Mouse (Mus musculus) layer of hippocampus, adult 9-11 months (tissue): Measurements from ENCODE around the gene Peg10.
"Not testable (repeated sequence)": the region's sequence is repeated elsewhere in the genome, so short reads cannot be mapped to it uniquely, and the experiment has no call there.

Source experiments
- DNase-seq: peaks from one replicate; pipeline ENCODE4 v3.0.0; 2022

The Peg10 gene

GRCm38 (mm10) chr6:4751355-4751754, 4.2 kb downstream of the Peg10 start:
- DNase-seq, result no peak

DNA sequence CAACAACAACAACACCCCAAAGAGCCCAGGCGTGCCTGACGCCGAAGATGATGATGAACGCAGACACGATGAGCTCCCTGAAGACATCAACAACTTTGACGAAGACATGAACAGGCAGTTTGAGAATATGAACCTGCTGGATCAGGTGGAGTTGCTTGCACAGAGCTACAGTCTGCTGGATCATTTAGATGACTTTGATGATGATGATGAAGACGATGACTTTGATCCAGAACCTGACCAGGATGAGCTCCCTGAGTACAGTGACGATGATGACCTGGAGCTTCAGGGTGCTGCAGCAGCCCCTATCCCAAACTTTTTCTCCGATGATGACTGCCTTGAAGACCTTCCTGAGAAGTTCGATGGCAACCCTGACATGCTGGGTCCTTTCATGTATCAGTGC, 7.2 kb downstream of the Peg10 start:
- DNase-seq, result no peak

DNA sequence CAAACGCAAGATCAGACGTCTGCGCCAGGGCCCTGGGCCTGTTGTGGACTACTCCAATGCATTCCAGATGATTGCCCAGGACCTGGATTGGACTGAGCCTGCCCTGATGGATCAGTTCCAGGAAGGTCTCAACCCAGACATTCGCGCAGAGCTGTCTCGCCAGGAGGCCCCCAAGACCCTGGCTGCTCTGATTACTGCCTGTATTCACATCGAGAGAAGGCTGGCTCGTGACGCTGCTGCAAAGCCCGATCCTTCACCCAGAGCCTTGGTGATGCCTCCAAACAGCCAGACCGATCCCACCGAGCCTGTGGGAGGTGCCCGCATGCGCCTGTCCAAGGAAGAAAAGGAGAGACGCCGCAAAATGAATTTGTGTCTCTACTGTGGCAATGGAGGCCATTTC, 7.8 kb downstream of the Peg10 start:
- DNase-seq, result no peak

- not testable (repeated sequence) for DNase-seq
These were observed 14.5 kb downstream of the Peg10 start for GRCm38 (mm10) chr6:4761415-4762142.

DNA sequence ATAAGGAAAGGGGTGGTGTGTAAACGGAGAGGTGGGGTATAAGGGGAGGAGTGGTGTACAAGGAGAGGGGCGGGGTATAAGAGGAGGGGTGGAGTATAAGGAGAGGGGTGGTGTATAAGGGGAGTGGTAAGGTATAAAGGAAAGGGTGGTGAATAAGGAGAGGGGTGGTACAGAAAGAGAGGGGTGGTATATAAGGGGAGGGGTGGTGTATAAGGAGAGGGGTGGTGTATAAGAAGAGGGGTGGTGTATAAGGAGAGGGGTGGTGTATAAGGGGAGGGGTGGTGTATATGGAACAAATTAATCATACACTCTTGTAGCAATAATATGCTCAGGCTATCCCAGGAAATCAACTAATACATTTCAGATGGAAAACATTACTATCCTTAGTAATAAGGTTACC, 15.1 kb downstream of the Peg10 start:
- DNase-seq, result no peak

DNA sequence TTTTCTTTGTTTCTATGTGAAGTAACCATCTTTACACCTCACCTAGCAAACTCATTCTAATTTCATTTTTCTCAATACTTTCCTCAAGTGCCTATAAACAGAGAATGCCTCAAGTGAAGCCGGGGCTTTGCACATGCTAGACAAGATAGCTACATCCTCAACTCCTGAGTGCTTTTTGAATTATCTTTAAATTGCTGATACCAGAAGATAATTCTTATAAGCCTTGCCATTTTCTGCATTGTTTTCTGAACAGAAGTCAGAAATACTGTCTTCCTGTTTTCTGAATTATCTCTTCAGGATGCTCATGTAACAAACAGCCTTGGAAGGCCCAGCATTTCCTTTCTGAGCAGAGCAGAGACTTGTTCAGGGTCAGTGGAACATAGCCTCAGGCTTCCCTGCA, 49.2 kb downstream of the Peg10 start:
- no peak for DNase-seq

DNA sequence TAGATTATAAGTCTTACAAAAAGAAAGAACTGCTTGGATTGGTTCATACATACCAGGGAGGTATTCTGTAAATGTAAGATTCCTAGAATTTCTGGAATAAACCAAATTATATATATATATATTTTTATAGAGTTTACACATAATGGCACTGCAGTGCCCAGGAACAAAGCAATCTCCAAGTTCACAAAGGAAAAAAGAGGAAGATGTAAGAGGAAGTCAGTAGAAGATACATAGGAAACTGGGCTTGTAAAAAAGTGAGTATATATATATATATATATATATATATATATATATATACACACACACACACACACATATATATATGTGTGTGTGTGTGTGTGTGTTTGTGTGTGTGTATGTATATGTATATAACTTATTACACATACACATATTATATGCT, 50.2 kb downstream of the Peg10 start:
- not testable (repeated sequence) for DNase-seq

DNA sequence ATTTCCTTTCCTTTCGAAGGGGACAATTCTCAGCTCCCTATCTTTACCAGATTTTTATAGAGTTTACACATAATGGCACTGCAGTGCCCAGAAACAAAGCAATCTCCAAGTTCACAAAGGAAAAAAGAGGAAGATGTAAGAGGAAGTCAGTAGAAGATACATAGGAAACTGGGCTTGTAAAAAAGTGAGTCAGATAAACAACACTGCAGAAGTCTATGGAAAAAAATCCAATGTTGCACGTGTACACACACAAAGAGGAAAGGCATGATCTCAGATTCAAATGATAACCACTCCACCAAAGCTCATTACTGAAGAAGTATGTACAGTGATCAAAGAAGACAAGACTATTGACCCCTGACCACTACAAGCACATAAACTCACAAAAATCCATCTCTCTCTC, 51.3 kb downstream of the Peg10 start:
- DNase-seq, result no peak

DNA sequence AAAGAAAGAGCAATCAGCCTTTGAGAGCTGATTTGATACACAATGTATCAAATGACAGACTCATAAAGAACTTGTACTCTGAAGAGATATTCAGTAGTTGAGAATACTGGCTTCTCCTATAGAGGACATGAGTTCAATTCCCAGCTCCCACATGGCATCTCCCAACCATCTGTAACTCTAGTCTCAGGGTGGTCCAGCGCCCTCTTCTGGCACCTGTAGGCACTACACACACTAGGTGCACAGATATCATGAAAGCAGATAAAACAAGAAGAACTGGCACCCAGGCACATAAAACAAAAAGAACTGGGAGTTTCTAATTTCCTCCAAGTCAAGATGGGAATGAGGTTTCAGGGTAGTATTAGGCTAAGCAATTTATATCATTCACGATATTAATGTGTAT, 52.3 kb downstream of the Peg10 start:
- DNase-seq, result no peak

DNA sequence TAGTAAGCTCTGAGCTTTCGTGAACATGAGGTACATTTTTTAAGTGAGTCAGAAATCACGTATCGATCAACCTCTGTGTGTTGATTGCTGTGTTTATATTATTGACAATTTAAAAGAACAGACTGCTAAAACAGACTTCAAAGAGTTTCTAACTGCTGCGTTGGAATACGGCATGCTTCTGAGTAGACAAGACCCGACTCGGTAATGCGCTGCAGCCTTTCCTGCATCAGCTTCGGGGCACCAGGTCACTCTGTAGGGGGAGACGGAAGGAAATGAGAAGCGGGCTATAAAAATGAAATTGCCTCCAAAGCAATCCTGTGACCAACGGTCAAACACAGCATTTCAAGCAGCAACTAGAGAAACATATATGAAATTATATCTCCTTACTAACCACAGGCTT, 59.9 kb downstream of the Peg10 start:
- DNase-seq, result no peak
